Mouse (Mus musculus): ENCODE measurements around the gene Rai14.

DNA sequence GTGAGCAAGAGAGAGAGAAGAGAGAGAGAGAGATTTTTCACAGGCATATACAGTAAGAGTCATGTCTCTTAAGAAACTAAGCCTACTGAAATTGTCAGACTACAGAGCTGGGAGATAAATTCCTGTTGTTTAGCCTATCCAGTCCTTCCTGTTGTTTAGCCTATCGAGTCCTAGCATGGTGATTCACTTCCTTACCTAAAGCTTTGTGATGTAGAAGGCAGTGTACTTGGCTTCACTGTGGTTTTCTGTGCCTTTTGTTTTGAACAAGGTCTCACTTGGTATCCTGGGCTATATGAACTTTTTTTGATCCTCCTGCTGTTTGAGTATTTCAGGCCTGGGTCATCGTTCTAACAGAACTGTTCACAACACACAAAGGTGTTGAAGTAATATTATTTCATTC is 36.7 kb upstream of the Rai14 start:
- no peak for TF ChIP-seq CTCF (IDR thresholded peaks at IDR 0.05; ENCODE audit: low read depth)
- TF ChIP-seq EP300 (IDR thresholded peaks at IDR 0.05; ENCODE audit: low read depth): no peak
